Mouse (Mus musculus) right cerebral cortex, postnatal 25 days (tissue): ENCODE data around the gene Fzd1.

Experiments used
- DNase-seq: peaks from one replicate; pipeline ENCODE4 v3.0.0; 2022

Fzd1 gene

GRCm38 (mm10) chr5:4742722-4743121, 15.1 kb downstream of the Fzd1 start:
- no peak for DNase-seq

- DNase-seq = no peak
Measured at GRCm38 (mm10) chr5:4737013-4737412, 20.8 kb downstream of the Fzd1 start.

GRCm38 (mm10) chr5:4735461-4735860, 22.4 kb downstream of the Fzd1 start:
- DNase-seq = no peak

GRCm38 (mm10) chr5:4733239-4733638, 24.6 kb downstream of the Fzd1 start:
- DNase-seq = no peak

- DNase-seq = no peak
Measured at GRCm38 (mm10) chr5:4732241-4733229, 25.3 kb downstream of the Fzd1 start.

- no peak for DNase-seq
Measured at GRCm38 (mm10) chr5:4731743-4732215, 26.1 kb downstream of the Fzd1 start.

GRCm38 (mm10) chr5:4731064-4731463, 26.8 kb downstream of the Fzd1 start:
- DNase-seq = no peak
